Mouse (Mus musculus) midbrain, embryonic 14.5 days (tissue): Measurements from ENCODE around the gene St6galnac6. TPM values are rescaled to one million over a fixed set of nuclear protein-coding genes. Genes with fewer than 3 reads are reported as not detected.

Experiments
- ATAC-seq: fragments of 200-750 bp; cut with Nextera tagmentation; 2 replicates; pipeline ENCODE4 v1.8.0; 2017; ENCODE audit warnings: moderate number of reproducible peaks, moderate library complexity; ENCODE audit not compliant: low FRiP score, low TSS enrichment
- DNase-seq: peaks from one replicate; pipeline ENCODE4 v3.0.0-alpha.2; 2015
- H3K27ac ChIP-seq: fragments of 300-500 bp; sonication (generic); replicated peaks from 2 replicates; pipeline ENCODE4 v1.5.1; 2014; ENCODE audit warnings: mild to moderate bottlenecking, low read depth, low read length, moderate library complexity
- H3K27me3 ChIP-seq: fragments of 300-500 bp; sonication (generic); 2 replicates; pipeline ENCODE4 v1.6.1; 2014; ENCODE audit warnings: low read length, control low read depth, mixed read lengths; ENCODE audit not compliant: control insufficient read depth, insufficient read depth
- H3K36me3 ChIP-seq: fragments of 300-500 bp; sonication (generic); 2 replicates; pipeline ENCODE4 v1.6.1; 2014; ENCODE audit warnings: low read length, control low read depth; ENCODE audit not compliant: control insufficient read depth, insufficient read depth
- H3K4me1 ChIP-seq: fragments of 300-500 bp; sonication (generic); 2 replicates; pipeline ENCODE4 v1.6.1; 2014; ENCODE audit warnings: mild to moderate bottlenecking, antibody characterized with exemption, low read length, control low read depth; ENCODE audit not compliant: control insufficient read depth, insufficient read depth
- H3K4me2 ChIP-seq: fragments of 300-500 bp; sonication (generic); 2 replicates; pipeline ENCODE4 v1.6.1; 2014; ENCODE audit warnings: mild to moderate bottlenecking, low read length, moderate library complexity
- H3K4me3 ChIP-seq: fragments of 300-500 bp; sonication (generic); replicated peaks from 2 replicates; pipeline ENCODE4 v1.5.1; 2014; ENCODE audit warnings: low read depth, low read length
- H3K9ac ChIP-seq: fragments of 300-500 bp; sonication (generic); replicated peaks from 2 replicates; pipeline ENCODE4 v1.6.1; 2014; ENCODE audit warnings: mild to moderate bottlenecking, low read length, moderate library complexity
- H3K9me3 ChIP-seq: fragments of 300-500 bp; sonication (generic); 2 replicates; pipeline ENCODE4 v1.6.1; 2016; ENCODE audit warnings: low read length, control low read depth, mixed read lengths; ENCODE audit not compliant: control insufficient read depth
- WGBS: fragments of 180-500 bp; shearing (Covaris S2); extraction: QIAGEN DNeasy Blood & Tissue Kit; methylation state at CpG from one replicate; pipeline ENCODE4 v1.1.7; 2014; 5-methylcytosine and 5-hydroxymethylcytosine counted together
- polyA plus RNA-seq: library from polyadenylated mRNA; unstranded; fragments of >200 nt; fragmentation: Nextera tagmentation; extraction: Ambion mirVana; gene quantifications from 2 replicates; pipeline ENCODE4 v1.2.1, GENCODE M21; 2014

Gene St6galnac6
- polyA plus RNA-seq, 1 experiment from 2014 or later, result 7.6 TPM

DNA sequence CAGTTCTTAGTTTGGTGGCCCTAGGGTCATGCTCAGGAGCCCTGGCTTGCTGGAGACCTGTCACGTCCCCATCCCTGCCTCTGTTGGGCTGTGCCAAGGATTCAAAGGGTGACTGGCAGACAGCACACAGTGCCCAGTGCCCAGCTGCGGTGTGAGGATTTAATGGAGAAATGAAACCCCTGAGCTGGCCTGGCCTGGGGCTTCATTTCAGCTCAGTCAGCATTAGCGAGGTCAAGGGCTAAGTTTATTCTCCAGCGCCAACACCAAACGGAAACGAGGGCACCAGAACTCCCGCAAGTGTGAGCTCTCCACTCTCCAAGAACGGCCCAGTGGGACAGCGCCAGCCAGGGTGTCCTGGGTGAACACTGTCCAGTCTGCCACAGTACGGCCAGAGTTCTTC is 9.3 kb upstream of the St6galnac6 start:
- DNase-seq (no peak), ATAC-seq (no peak)
- Histone ChIP-seq H3K9ac (no peak overlapping the region), H3K27me3 (no peaks in the 10 kb centered on the region), H3K27ac (no peak overlapping the region), H3K9me3 (no peaks in the 10 kb centered on the region), H3K4me1 (peaks cover 13% of the 10 kb centered on the region), H3K4me2 (no peak overlapping the region), H3K4me3 (no peak overlapping the region), H3K36me3 (no peaks in the 10 kb centered on the region)
- WGBS, result 87% methylated on average over 10 of the region's 10 CpGs

DNA sequence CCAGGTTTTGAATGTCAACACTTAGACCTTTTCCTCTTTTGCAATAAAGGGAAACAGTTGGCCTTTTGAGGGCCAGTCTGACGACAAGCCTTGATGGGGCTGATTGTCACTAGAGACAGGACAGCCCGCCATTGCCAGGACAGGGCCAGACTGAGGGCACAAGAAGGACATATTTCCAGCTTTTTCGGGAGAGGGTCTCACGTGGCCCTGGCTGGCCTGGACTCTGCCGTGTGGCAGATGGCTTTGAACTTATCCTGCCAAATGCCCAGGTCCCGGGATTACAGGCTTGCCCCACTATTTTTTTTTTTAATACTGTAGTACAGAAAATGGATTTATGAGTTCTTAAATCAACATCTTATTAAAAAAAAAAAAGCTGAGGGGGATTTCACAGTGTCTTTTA is 8.3 kb upstream of the St6galnac6 start:
- 81% methylated on average over 6 of the region's 6 CpGs for WGBS

DNA sequence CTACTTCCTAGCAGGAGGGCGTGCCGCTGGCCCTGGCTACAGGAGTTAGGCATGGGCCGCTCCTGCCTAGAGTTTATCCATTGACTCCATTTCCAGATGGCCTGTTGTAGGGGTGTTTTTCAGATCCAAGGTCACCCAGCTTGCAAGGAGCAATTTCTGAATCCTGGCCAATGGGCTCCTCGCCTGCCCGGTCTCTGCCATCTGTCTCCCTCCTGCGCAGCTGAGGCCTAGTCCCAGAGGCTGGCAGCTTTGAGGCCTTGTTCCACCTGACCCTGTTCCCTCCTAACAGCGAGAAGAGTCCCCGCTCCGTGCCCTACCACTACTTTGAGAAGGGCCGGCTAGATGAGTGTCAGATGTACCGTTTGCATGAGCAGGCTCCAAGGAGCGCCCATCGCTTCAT is 2.8 kb upstream of the St6galnac6 start:
- no peak for DNase-seq

More for the DNA sequence above, 8.3 kb upstream of the St6galnac6 start:
- H3K4me3 ChIP-seq, result no peak overlapping the region
- no peak overlapping the region for H3K9ac ChIP-seq
- peaks cover 13% of the 10 kb centered on the region for H3K4me1 ChIP-seq
- ATAC-seq (no peak), DNase-seq (no peak)
- no peaks in the 10 kb centered on the region for H3K36me3 ChIP-seq
- H3K4me2 ChIP-seq, result no peak overlapping the region
- no peaks in the 10 kb centered on the region for H3K27me3 ChIP-seq
- H3K9me3 ChIP-seq, result no peaks in the 10 kb centered on the region
- no peak overlapping the region for H3K27ac ChIP-seq

DNA sequence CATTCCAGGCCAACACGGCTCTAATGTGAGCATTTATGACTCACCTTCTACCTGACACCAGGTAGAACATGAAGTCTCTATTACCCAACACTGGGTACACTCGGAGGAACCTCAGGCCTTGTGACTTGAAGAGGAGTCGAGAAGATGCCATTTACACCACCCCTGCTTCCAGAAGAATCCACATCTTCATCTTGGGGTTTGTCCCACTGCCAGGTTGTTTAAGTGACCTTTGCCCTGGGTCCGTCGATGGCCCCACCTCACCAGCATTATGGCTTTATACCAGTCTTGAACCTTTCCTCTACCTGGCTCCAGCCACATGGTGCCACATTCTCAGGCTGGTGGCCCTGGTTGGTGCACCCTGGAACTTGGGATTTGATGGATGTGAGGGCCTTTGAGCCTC is 2.3 kb upstream of the St6galnac6 start:
- no peak overlapping the region for H3K9ac ChIP-seq
- H3K27me3 ChIP-seq, result no peaks in the 10 kb centered on the region
- WGBS, result 87% methylated on average over 5 of the region's 5 CpGs
- no peaks in the 10 kb centered on the region for H3K9me3 ChIP-seq
- DNase-seq, result no peak
- no peaks in the 10 kb centered on the region for H3K36me3 ChIP-seq
- no peak overlapping the region for H3K4me3 ChIP-seq
- no peak overlapping the region for H3K4me2 ChIP-seq
- H3K4me1 ChIP-seq, result no peaks in the 10 kb centered on the region
- H3K27ac ChIP-seq, result no peak overlapping the region
- no peak for ATAC-seq

More for the DNA sequence above, 2.8 kb upstream of the St6galnac6 start:
- no peak for ATAC-seq
- Histone ChIP-seq H3K4me2 (no peak overlapping the region), H3K27ac (no peak overlapping the region), H3K9ac (no peak overlapping the region), H3K27me3 (no peaks in the 10 kb centered on the region), H3K4me1 (no peaks in the 10 kb centered on the region), H3K9me3 (no peaks in the 10 kb centered on the region), H3K36me3 (no peaks in the 10 kb centered on the region), H3K4me3 (no peak overlapping the region)
- 81% methylated on average over 13 of the region's 13 CpGs for WGBS

DNA sequence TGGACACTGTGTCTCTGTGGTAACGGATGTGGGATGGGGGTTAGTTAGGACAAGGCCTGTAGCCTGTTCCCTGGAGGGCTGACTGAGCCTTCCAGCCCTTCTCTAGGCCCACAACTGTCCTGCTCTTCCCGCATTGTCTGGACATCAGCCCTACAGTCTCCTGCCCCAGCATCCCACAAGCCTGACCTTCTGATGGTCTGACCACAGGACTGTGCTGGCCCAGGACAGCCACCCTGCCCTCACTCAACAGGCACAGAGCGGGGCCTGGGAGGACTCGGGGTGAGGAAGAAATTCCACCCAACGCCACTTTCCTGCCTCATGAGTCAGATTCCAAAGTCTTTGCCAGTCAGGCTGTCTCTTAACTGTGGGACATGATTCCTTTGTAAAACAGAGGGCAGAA is 1.8 kb upstream of the St6galnac6 start:
- no peak for DNase-seq
- Histone ChIP-seq H3K4me1 (0 out of 2 replicates have a peak, but pooled peaks cover 3% of the 10 kb centered on the region), H3K4me3 (no peak overlapping the region), H3K27me3 (no peaks in the 10 kb centered on the region), H3K9ac (no peak overlapping the region), H3K4me2 (no peak overlapping the region), H3K27ac (no peak overlapping the region), H3K36me3 (no peaks in the 10 kb centered on the region), H3K9me3 (no peaks in the 10 kb centered on the region)
- 86% methylated on average over 5 of the region's 5 CpGs for WGBS
- no peak for ATAC-seq

DNA sequence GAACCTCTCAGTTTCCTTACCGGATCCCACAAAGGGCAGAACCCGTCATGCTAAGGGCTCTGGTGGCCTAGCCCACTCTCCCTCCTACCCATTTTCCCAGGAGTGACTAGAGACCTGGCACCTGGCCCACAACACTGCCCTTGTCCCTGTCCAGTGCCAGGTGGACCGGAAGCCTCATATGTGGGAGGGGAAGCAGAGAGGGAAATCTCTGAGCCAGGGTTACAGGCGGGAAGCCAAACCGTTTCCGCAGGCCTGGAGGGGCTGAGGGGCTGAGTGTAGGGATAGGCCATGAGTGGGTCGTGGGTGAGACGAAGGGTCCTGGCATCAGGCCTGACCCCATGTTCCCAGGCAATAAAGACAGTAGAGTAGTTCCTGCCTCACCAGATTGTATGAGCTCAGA is 1.0 kb upstream of the St6galnac6 start:
- H3K9ac ChIP-seq, result no peak overlapping the region
- no peak overlapping the region for H3K4me3 ChIP-seq
- H3K27ac ChIP-seq, result no peak overlapping the region
- 0 out of 2 replicates have a peak, but pooled peaks cover 3% of the 10 kb centered on the region for H3K4me1 ChIP-seq
- no peak overlapping the region for H3K4me2 ChIP-seq
- DNase-seq (no peak), ATAC-seq (no peak)
- no peaks in the 10 kb centered on the region for H3K9me3 ChIP-seq
- no peaks in the 10 kb centered on the region for H3K36me3 ChIP-seq
- WGBS, result 96% methylated on average over 8 of the region's 8 CpGs
- no peaks in the 10 kb centered on the region for H3K27me3 ChIP-seq

DNA sequence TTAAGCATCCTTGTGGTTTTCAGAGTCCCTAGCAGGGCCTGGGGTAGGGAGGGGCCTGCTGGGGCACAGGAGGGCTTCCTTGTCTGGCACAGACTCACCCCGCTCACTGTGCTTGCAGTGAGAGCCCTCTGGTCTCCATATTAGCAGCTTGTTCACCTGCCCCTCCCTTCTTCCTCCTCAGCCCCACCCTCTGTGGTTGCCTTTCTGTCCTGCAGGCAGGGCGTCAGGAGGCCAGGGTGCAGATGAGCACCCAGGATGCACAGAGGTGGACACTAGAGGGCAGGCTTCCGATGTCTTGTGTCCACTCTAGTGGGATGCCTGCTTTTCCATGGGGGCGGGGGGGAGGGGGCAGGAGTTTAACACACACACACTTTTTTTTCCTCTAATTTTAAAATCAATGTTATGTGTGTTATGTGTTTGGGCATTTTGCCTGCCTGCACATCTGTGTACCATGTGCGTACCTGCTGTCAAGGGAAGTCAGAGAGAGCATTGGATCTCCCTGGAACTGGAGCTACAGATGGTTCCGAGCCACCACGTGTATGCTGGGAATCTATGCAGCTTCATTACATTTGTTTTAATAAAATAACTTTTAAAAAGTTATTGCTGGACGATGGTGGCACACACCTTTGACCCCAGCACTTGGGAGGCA is 2.0 kb downstream of the St6galnac6 start:
- WGBS, result 42% methylated on average over 8 of the region's 8 CpGs
- Histone ChIP-seq H3K27me3 (no peaks in the 10 kb centered on the region), H3K36me3 (no peaks in the 10 kb centered on the region), H3K4me3 (no peak overlapping the region), H3K9ac (no peak overlapping the region), H3K9me3 (no peaks in the 10 kb centered on the region), H3K4me1 (0 out of 2 replicates have a peak, but pooled peaks cover 3% of the 10 kb centered on the region), H3K27ac (no peak overlapping the region), H3K4me2 (no peak overlapping the region)
- peak; percentile 49 for DNase-seq
- no peak for ATAC-seq

DNA sequence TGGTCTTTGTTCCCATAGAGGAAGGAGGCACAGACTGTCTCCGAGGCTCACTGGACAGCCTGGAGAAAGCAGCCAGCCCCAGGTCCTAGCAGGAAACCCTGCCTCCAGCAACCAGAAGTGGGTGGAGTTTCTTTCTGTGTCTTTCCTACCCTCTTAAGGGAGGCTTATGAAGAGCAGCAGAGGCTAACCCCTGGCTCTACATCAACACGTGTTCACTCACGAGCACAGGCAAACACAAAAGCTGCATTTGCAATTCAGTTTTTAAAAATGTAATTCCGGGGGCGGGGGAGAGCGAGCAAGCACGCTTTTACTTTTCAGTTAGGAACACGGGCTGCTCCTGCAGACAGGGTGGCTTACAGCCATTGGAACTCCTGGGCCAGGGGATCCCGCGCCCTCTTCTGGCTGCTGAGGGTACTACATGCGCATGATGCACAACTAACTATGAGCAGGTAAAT is 3.1 kb downstream of the St6galnac6 start:
- ATAC-seq, result no peak

DNA sequence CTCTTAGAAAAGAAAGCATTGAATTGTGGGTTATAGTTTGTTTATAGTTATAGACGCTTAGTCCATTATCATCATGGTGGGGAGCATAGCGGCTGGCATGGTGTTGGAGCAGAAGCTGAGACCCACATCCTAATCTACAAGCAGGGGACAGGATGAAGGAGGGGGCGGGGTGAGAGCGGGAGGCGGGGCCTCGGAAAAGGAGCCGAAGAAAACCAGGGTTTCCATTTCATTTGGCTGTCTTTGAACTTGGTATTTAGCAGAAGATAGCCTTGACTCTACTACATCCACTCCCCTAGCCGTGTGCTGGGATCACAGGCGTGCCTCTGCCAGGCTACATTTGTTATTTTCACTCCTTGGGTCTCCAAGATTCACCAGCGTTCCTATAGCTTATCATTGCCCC is 5.1 kb downstream of the St6galnac6 start:
- Histone ChIP-seq H3K27me3 (no peaks in the 10 kb centered on the region), H3K4me1 (peaks cover 8% of the 10 kb centered on the region; the same call in 1 of the 2 replicates), H3K9me3 (no peaks in the 10 kb centered on the region), H3K4me2 (no peak overlapping the region), H3K4me3 (no peak overlapping the region), H3K36me3 (no peaks in the 10 kb centered on the region), H3K9ac (no peak overlapping the region), H3K27ac (no peak overlapping the region)
- DNase-seq (no peak), ATAC-seq (no peak)
- WGBS, result 57% methylated on average over 10 of the region's 10 CpGs

More for the DNA sequence above, 3.1 kb downstream of the St6galnac6 start:
- 1% methylated on average over 11 of the region's 11 CpGs for WGBS
- DNase-seq, result peak; percentile 83
- Histone ChIP-seq H3K27me3 (no peaks in the 10 kb centered on the region), H3K36me3 (no peaks in the 10 kb centered on the region), H3K4me1 (0 out of 2 replicates have a peak, but pooled peaks cover 3% of the 10 kb centered on the region), H3K9ac (no peak overlapping the region), H3K4me3 (no peak overlapping the region), H3K27ac (no peak overlapping the region), H3K9me3 (no peaks in the 10 kb centered on the region), H3K4me2 (peak overlapping the region; percentile 37)
